ENCODE assay signal across 19 mouse cellular contexts in genomic region chr4:130244749-130245148, GRCm38 (mm10). TPM values are rescaled to one million over a fixed set of nuclear protein-coding genes. Genes with fewer than 3 reads are reported as not detected.
"Had no signal": no experiment of that assay in that cellular context is flagged by ENCODE, and none has a peak within 500 bp of the region (broad histone marks: within the 10 kb centered on the region; RNA-seq: fewer than 3 reads in every experiment).

No protein-coding gene starts in this region.

- ATAC-seq: intestine, postnatal 0 days; midbrain, embryonic 13.5 days had no signal

- H3K4me1 ChIP-seq: limb, embryonic 13.5 days; midbrain, embryonic 13.5 days had no signal

- H3K4me3 ChIP-seq: layer of hippocampus, adult 2 months; limb, embryonic 13.5 days; midbrain, embryonic 13.5 days had no signal

- H3K9ac ChIP-seq: limb, embryonic 13.5 days; midbrain, embryonic 13.5 days had no signal

- H3K4me2 ChIP-seq: limb, embryonic 13.5 days; midbrain, embryonic 13.5 days had no signal

- H3K36me3 ChIP-seq: limb, embryonic 13.5 days; midbrain, embryonic 13.5 days had no signal

- H3K27ac ChIP-seq: layer of hippocampus, adult 2 months; limb, embryonic 13.5 days; midbrain, embryonic 13.5 days had no signal

- DNase-seq: kidney, adult 9 months; kidney, postnatal 10 days; kidney, postnatal 4 days; left cerebral cortex, postnatal 4 days; lung, adult 18-20 months; right cerebral cortex, postnatal 14 days; thymus, adult 18-20 months; thymus, postnatal 14 days had no signal

- H3K9me3 ChIP-seq: limb, embryonic 13.5 days; midbrain, embryonic 13.5 days had no signal

- H3K27me3 ChIP-seq: limb, embryonic 13.5 days; midbrain, embryonic 13.5 days had no signal

RNA-seq across cellular contexts. Expression of gene Gm853, which starts 22.5 kb away (rescaled TPM):
- total RNA-seq: left cerebral cortex, adult 18-20 months; left cerebral cortex, postnatal 10 days; left cerebral cortex, postnatal 4 days had no signal
- polyA plus RNA-seq: intestine, postnatal 0 days; limb, embryonic 13.5 days; lung, embryonic 16.5 days; midbrain, postnatal 0 days; neural tube, embryonic 14.5 days; small intestine, adult 2 months; urinary bladder, adult 2 months had no signal
